Mouse (Mus musculus) brain, adult 2 months (tissue): ENCODE measurements around the gene Grik4.

Experiments used
- DNase-seq: peaks from one replicate; pipeline ENCODE4 v3.0.0; 2011; ENCODE audit warnings: low read depth, low spot score

Gene Grik4

GRCm38 (mm10) chr9:42943781-42944535 is at the start of gene Grik4:
Gene Grik4 (minus strand): TSS chr9:42944493.
- DNase-seq: peak; percentile 57

GRCm38 (mm10) chr9:42993659-42994058 is 49.4 kb upstream of the Grik4 start:
- no peak for DNase-seq

- DNase-seq: peak; percentile 76
Observed at GRCm38 (mm10) chr9:42987988-42988387, 43.7 kb upstream of the Grik4 start.

GRCm38 (mm10) chr9:42968894-42969521 is 24.7 kb upstream of the Grik4 start:
- DNase-seq: no peak

- no peak for DNase-seq
Observed at GRCm38 (mm10) chr9:42967731-42968130, 23.4 kb upstream of the Grik4 start.

- peak; percentile 71 for DNase-seq
Observed at GRCm38 (mm10) chr9:42964809-42965208, 20.5 kb upstream of the Grik4 start.

- peak; percentile 74 for DNase-seq
Observed at GRCm38 (mm10) chr9:42964366-42964765, 20.1 kb upstream of the Grik4 start.

- no peak for DNase-seq
Observed at GRCm38 (mm10) chr9:42962506-42962905, 18.2 kb upstream of the Grik4 start.

GRCm38 (mm10) chr9:42958401-42958800 is 14.1 kb upstream of the Grik4 start:
- DNase-seq: no peak

GRCm38 (mm10) chr9:42948381-42948780 is 4.1 kb upstream of the Grik4 start:
- no peak for DNase-seq

GRCm38 (mm10) chr9:42945174-42945573 is 881 bp upstream of the Grik4 start:
- no peak for DNase-seq

- peak; percentile 90 for DNase-seq
Observed at GRCm38 (mm10) chr9:42944536-42945006, 278 bp upstream of the Grik4 start.

GRCm38 (mm10) chr9:42943057-42943529 is 1.2 kb downstream of the Grik4 start:
- DNase-seq: peak; percentile 77

- no peak for DNase-seq
Observed at GRCm38 (mm10) chr9:42942148-42942547, 2.1 kb downstream of the Grik4 start.

- no peak for DNase-seq
Observed at GRCm38 (mm10) chr9:42932146-42932545, 12.1 kb downstream of the Grik4 start.

- peak; percentile 21 for DNase-seq
Observed at GRCm38 (mm10) chr9:42927498-42927897, 16.8 kb downstream of the Grik4 start.

- no peak for DNase-seq
Observed at GRCm38 (mm10) chr9:42926564-42926963, 17.7 kb downstream of the Grik4 start.

- no peak for DNase-seq
Observed at GRCm38 (mm10) chr9:42921830-42922229, 22.5 kb downstream of the Grik4 start.

GRCm38 (mm10) chr9:42920190-42920589 is 24.1 kb downstream of the Grik4 start:
- DNase-seq: peak; percentile 39

GRCm38 (mm10) chr9:42917911-42918310 is 26.4 kb downstream of the Grik4 start:
- DNase-seq: peak; percentile 83

- DNase-seq: no peak
Observed at GRCm38 (mm10) chr9:42913201-42913600, 31.1 kb downstream of the Grik4 start.

GRCm38 (mm10) chr9:42908657-42909313 is 35.5 kb downstream of the Grik4 start:
- no peak for DNase-seq
